Mouse (Mus musculus) forebrain, embryonic 16.5 days (tissue): ENCODE data around the gene Nt5c2. TPM values are rescaled to one million over a fixed set of nuclear protein-coding genes. Genes with fewer than 3 reads are reported as not detected.

Source experiments
- ATAC-seq: fragments of 200-750 bp; cut with Nextera tagmentation; 2 replicates; pipeline ENCODE4 v1.8.0; 2017; ENCODE audit warnings: mild to moderate bottlenecking, moderate library complexity
- H3K27ac ChIP-seq: fragments of 300-500 bp; sonication (generic); 2 replicates; pipeline ENCODE4 v1.5.1; 2014; ENCODE audit warnings: low read length, control low read depth
- H3K27me3 ChIP-seq: fragments of 300-500 bp; sonication (generic); replicated peaks from 2 replicates; pipeline ENCODE4 v1.6.1; 2014; ENCODE audit warnings: low read length; ENCODE audit not compliant: control insufficient read depth, insufficient read depth
- H3K36me3 ChIP-seq: fragments of 300-500 bp; sonication (generic); 2 replicates; pipeline ENCODE4 v1.6.1; 2014; ENCODE audit not compliant: control insufficient read depth, insufficient read depth
- H3K4me1 ChIP-seq: fragments of 300-500 bp; sonication (generic); replicated peaks from 2 replicates; pipeline ENCODE4 v1.6.1; 2014; ENCODE audit warnings: low read length; ENCODE audit not compliant: control insufficient read depth, insufficient read depth
- H3K4me2 ChIP-seq: fragments of 300-500 bp; sonication (generic); 2 replicates; pipeline ENCODE4 v1.6.1; 2014; ENCODE audit warnings: mild to moderate bottlenecking, low read length, control low read depth
- H3K4me3 ChIP-seq: fragments of 300-500 bp; sonication (generic); replicated peaks from 2 replicates; pipeline ENCODE4 v1.5.1; 2014; ENCODE audit warnings: mild to moderate bottlenecking, low read length, control low read depth
- H3K9ac ChIP-seq: fragments of 300-500 bp; sonication (generic); replicated peaks from 2 replicates; pipeline ENCODE4 v1.6.1; 2014; ENCODE audit warnings: low read depth, low read length, control low read depth
- H3K9me3 ChIP-seq: fragments of 300-500 bp; sonication (generic); 2 replicates; pipeline ENCODE4 v1.6.1; 2016; ENCODE audit warnings: low read length; ENCODE audit not compliant: control insufficient read depth
- WGBS: fragments of 180-500 bp; shearing (Covaris S2); extraction: QIAGEN DNeasy Blood & Tissue Kit; methylation state at CpG from one replicate; pipeline ENCODE4 v1.1.7; 2014; 5-methylcytosine and 5-hydroxymethylcytosine counted together
- polyA plus RNA-seq: library from polyadenylated mRNA; unstranded; fragments of >200 nt; fragmentation: Nextera tagmentation; extraction: Ambion mirVana; gene quantifications from 2 replicates; pipeline ENCODE4 v1.2.1, GENCODE M21; 2015

Gene Nt5c2
- 76.8 and 81.4 TPM in 2 replicates for polyA plus RNA-seq

GRCm38 (mm10) chr19:47014447-47015381, at the start of gene Nt5c2, which contains the start of gene Ina:
Gene Nt5c2, minus strand, starts transcription at chr19:47015153.
Gene Ina, plus strand, starts transcription at chr19:47014698.
- WGBS = under 1% methylated on average over 104 of the region's 124 CpGs
- Histone ChIP-seq H3K4me2 (peak within 1 kb of the TSS; percentile 71), H3K4me1 (peaks cover 18% of the 10 kb centered on the region), H3K4me3 (peak within 1 kb of the TSS; percentile 80), H3K9me3 (no peaks in the 10 kb centered on the region), H3K9ac (peak within 1 kb of the TSS; percentile 88), H3K36me3 (no peaks in the 10 kb centered on the region), H3K27ac (peak within 1 kb of the TSS; percentile 97), H3K27me3 (peaks cover 13% of the 10 kb centered on the region)
- ATAC-seq = peak; percentile 87

- no peaks in the 10 kb centered on the region for H3K36me3 ChIP-seq
- no peaks in the 10 kb centered on the region for H3K27me3 ChIP-seq
- no peak for ATAC-seq
- no peak overlapping the region for H3K9ac ChIP-seq
- no peak overlapping the region for H3K4me2 ChIP-seq
- no peaks in the 10 kb centered on the region for H3K4me1 ChIP-seq
- peaks cover 3% of the 10 kb centered on the region; the same call in 1 of the 2 replicates for H3K9me3 ChIP-seq
- no peak overlapping the region for H3K4me3 ChIP-seq
- 56% methylated on average over 1 of the region's 1 CpGs for WGBS
- no peak overlapping the region for H3K27ac ChIP-seq
These were observed 42.7 kb upstream of the Nt5c2 start for GRCm38 (mm10) chr19:47057684-47058083.

GRCm38 (mm10) chr19:47053471-47053870, 38.5 kb upstream of the Nt5c2 start:
- no peaks in the 10 kb centered on the region for H3K27me3 ChIP-seq
- H3K4me3 ChIP-seq = no peak overlapping the region
- peaks cover 17% of the 10 kb centered on the region for H3K4me1 ChIP-seq
- no peak for ATAC-seq
- 92% methylated on average over 4 of the region's 4 CpGs for WGBS
- H3K27ac ChIP-seq = no peak overlapping the region
- no peak overlapping the region for H3K9ac ChIP-seq
- no peaks in the 10 kb centered on the region for H3K9me3 ChIP-seq
- H3K36me3 ChIP-seq = no peaks in the 10 kb centered on the region
- H3K4me2 ChIP-seq = no peak overlapping the region

- Histone ChIP-seq H3K9ac (no peak overlapping the region), H3K4me3 (no peak overlapping the region), H3K9me3 (no peaks in the 10 kb centered on the region), H3K27me3 (no peaks in the 10 kb centered on the region), H3K4me2 (no peak overlapping the region), H3K4me1 (peaks cover 20% of the 10 kb centered on the region), H3K27ac (no peak overlapping the region), H3K36me3 (no peaks in the 10 kb centered on the region)
- no peak for ATAC-seq
- WGBS = 84% methylated on average over 4 of the region's 4 CpGs
These were observed 38.0 kb upstream of the Nt5c2 start for GRCm38 (mm10) chr19:47052927-47053326.

- Histone ChIP-seq H3K36me3 (peaks cover 8% of the 10 kb centered on the region; the same call in 1 of the 2 replicates), H3K4me2 (peak within 1 kb of the TSS; percentile 78), H3K27ac (peak within 1 kb of the TSS; percentile 84), H3K27me3 (no peaks in the 10 kb centered on the region), H3K9ac (peak within 1 kb of the TSS; percentile 94), H3K9me3 (no peaks in the 10 kb centered on the region), H3K4me3 (peak within 1 kb of the TSS; percentile 98), H3K4me1 (peaks cover 20% of the 10 kb centered on the region)
- WGBS = under 1% methylated on average over 75 of the region's 75 CpGs
- peak; percentile 95 for ATAC-seq
These were observed 35.5 kb upstream of the Nt5c2 start, which contains the start of gene Pcgf6 for GRCm38 (mm10) chr19:47050271-47051032. Gene Pcgf6, minus strand, starts transcription at chr19:47050906.

GRCm38 (mm10) chr19:47049840-47050239, 34.9 kb upstream of the Nt5c2 start:
- Histone ChIP-seq H3K4me3 (peak overlapping the region; percentile 98), H3K4me2 (peak overlapping the region; percentile 78), H3K4me1 (peaks cover 20% of the 10 kb centered on the region), H3K36me3 (peaks cover 10% of the 10 kb centered on the region; the same call in 1 of the 2 replicates), H3K9me3 (no peaks in the 10 kb centered on the region), H3K9ac (peak overlapping the region; percentile 94), H3K27me3 (no peaks in the 10 kb centered on the region), H3K27ac (peak overlapping the region; percentile 84; the same call in 1 of the 2 replicates)
- ATAC-seq = no peak
- 7% methylated on average over 7 of the region's 7 CpGs for WGBS

GRCm38 (mm10) chr19:47049061-47049460, 34.1 kb upstream of the Nt5c2 start:
- peak overlapping the region; percentile 78 for H3K4me2 ChIP-seq
- no peak for ATAC-seq
- 68% methylated on average over 4 of the region's 4 CpGs for WGBS
- H3K36me3 ChIP-seq = peaks cover 10% of the 10 kb centered on the region; the same call in 1 of the 2 replicates
- H3K27ac ChIP-seq = no peak overlapping the region
- H3K4me1 ChIP-seq = peaks cover 20% of the 10 kb centered on the region
- no peaks in the 10 kb centered on the region for H3K9me3 ChIP-seq
- no peak overlapping the region for H3K9ac ChIP-seq
- no peaks in the 10 kb centered on the region for H3K27me3 ChIP-seq
- H3K4me3 ChIP-seq = no peak overlapping the region

GRCm38 (mm10) chr19:47047236-47047833, 32.4 kb upstream of the Nt5c2 start:
- peaks cover 20% of the 10 kb centered on the region for H3K4me1 ChIP-seq
- no peaks in the 10 kb centered on the region for H3K27me3 ChIP-seq
- no peak for ATAC-seq
- no peak overlapping the region for H3K4me3 ChIP-seq
- H3K36me3 ChIP-seq = peaks cover 10% of the 10 kb centered on the region; the same call in 1 of the 2 replicates
- no peaks in the 10 kb centered on the region for H3K9me3 ChIP-seq
- H3K4me2 ChIP-seq = no peak overlapping the region
- WGBS = 90% methylated on average over 13 of the region's 13 CpGs
- no peak overlapping the region for H3K27ac ChIP-seq
- H3K9ac ChIP-seq = no peak overlapping the region
